Mouse (Mus musculus) liver, embryonic 14.5 days (tissue): Measurements from ENCODE around the gene Olfr692. TPM values are rescaled to one million over a fixed set of nuclear protein-coding genes. Genes with fewer than 3 reads are reported as not detected.
"Not testable (repeated sequence)": the region's sequence is repeated elsewhere in the genome, so short reads cannot be mapped to it uniquely, and the experiment has no call there.

Source experiments
- ATAC-seq: fragments of 200-750 bp; cut with Nextera tagmentation; 2 replicates; pipeline ENCODE4 v1.8.0; 2017; ENCODE audit warnings: moderate number of reproducible peaks, mild to moderate bottlenecking, moderate library complexity; ENCODE audit not compliant: insufficient read depth
- DNase-seq, 3 experiments: peaks; one replicate each; pipeline ENCODE4 v3.0.0-alpha.2; 2012 to 2013; ENCODE audit warnings: low read depth in 3 of 3, low spot score in 3 of 3
- H3K27ac ChIP-seq: fragments of 300-500 bp; sonication (generic); 2 replicates; pipeline ENCODE4 v1.5.1; 2014; ENCODE audit warnings: moderate library complexity, mild to moderate bottlenecking, control low read depth, inconsistent platforms
- H3K27me3 ChIP-seq: fragments of 300-500 bp; sonication (generic); 2 replicates; pipeline ENCODE4 v1.6.1; 2014; ENCODE audit warnings: mild to moderate bottlenecking, low read length, moderate library complexity; ENCODE audit not compliant: control insufficient read depth, insufficient read depth
- H3K36me3 ChIP-seq: fragments of 300-500 bp; sonication (generic); replicated peaks from 2 replicates; pipeline ENCODE4 v1.6.1; 2014; ENCODE audit warnings: low read depth; ENCODE audit not compliant: control insufficient read depth, insufficient read depth
- H3K4me1 ChIP-seq, 2 experiments: fragments of 200-500 bp in 1 of 2; fragments of 300-500 bp in 1 of 2; sonication (generic) in 1 of 2; replicated peaks; 2 replicates each; pipeline ENCODE4 v1.6.1; 2012 to 2014; ENCODE audit warnings: antibody characterized with exemption in 1 of 2, inconsistent platforms in 1 of 2, low read length in 1 of 2; ENCODE audit not compliant: control insufficient read depth in 2 of 2, insufficient read depth in 2 of 2
- H3K4me2 ChIP-seq: fragments of 300-500 bp; sonication (generic); 2 replicates; pipeline ENCODE4 v1.6.1; 2014; ENCODE audit warnings: low read depth, mild to moderate bottlenecking, control low read depth, moderate library complexity
- H3K4me3 ChIP-seq, 2 experiments: fragments of 200-500 bp in 1 of 2; fragments of 300-500 bp in 1 of 2; sonication (generic) in 1 of 2; 2 replicates each; pipeline ENCODE4 v1.5.1; 2012 to 2014; ENCODE audit warnings: low read depth in 2 of 2, low read length in 2 of 2, mild to moderate bottlenecking in 2 of 2, control low read depth in 1 of 2, inconsistent platforms in 1 of 2, moderate library complexity in 1 of 2; ENCODE audit not compliant: insufficient read depth in 1 of 2
- H3K9ac ChIP-seq: fragments of 300-500 bp; sonication (generic); replicated peaks from 2 replicates; pipeline ENCODE4 v1.6.1; 2014; ENCODE audit warnings: mild to moderate bottlenecking, control low read depth, moderate library complexity
- H3K9me3 ChIP-seq: fragments of 300-500 bp; sonication (generic); 2 replicates; pipeline ENCODE4 v1.6.1; 2016; ENCODE audit warnings: low read length, mixed read lengths; ENCODE audit not compliant: control insufficient read depth
- CTCF ChIP-seq: IDR thresholded peaks from 2 replicates; pipeline ENCODE4 v1.5.1; 2016; ENCODE audit warnings: antibody characterized with exemption, low read depth, control low read depth
- EP300 ChIP-seq: IDR thresholded peaks from 2 replicates; pipeline ENCODE4 v1.6.1; 2016; ENCODE audit warnings: antibody characterized with exemption, low read depth
- WGBS: fragments of 180-500 bp; shearing (Covaris S2); extraction: QIAGEN DNeasy Blood & Tissue Kit; methylation state at CpG from one replicate; pipeline ENCODE4 v1.1.7; 2014; ENCODE audit not compliant: insufficient replicate concordance; 5-methylcytosine and 5-hydroxymethylcytosine counted together
- polyA plus RNA-seq, 2 experiments: library from polyadenylated mRNA; depleted of rRNA in 1 of 2; stranded (reverse) in 1 of 2; unstranded in 1 of 2; fragments of >200 nt; fragmentation: Nextera tagmentation in 1 of 2; extraction: Ambion mirVana in 1 of 2; gene quantifications; 2 replicates each; pipeline versions ENCODE4 v1.2.1 to v1.2.3; 2012 to 2014

The Olfr692 gene
- polyA plus RNA-seq, 2 experiments = not detected

GRCm38 (mm10) chr7:105399935-105400624 is 32.0 kb downstream of the Olfr692 start, which contains the start of gene Fam160a2:
Fam160a2 (minus strand) TSS chr7:105400054.
- Histone ChIP-seq H3K4me1 (peaks cover 11% of the 10 kb centered on the region in 2 experiments), H3K4me2 (peak within 1 kb of the TSS; percentile 95), H3K36me3 (no peaks in the 10 kb centered on the region), H3K27me3 (no peaks in the 10 kb centered on the region), H3K9ac (peak within 1 kb of the TSS; percentile 88), H3K9me3 (no peaks in the 10 kb centered on the region), H3K27ac (peak within 1 kb of the TSS; percentile 86), H3K4me3 (peak within 1 kb of the TSS; percentile 83 to 91)
- WGBS = under 1% methylated on average over 55 of the region's 55 CpGs
- ATAC-seq (peak; percentile 95), DNase-seq (peak; percentile 97 to 99 (median 97))
- TF ChIP-seq CTCF = no peak
- TF ChIP-seq EP300 = no peak

DNA sequence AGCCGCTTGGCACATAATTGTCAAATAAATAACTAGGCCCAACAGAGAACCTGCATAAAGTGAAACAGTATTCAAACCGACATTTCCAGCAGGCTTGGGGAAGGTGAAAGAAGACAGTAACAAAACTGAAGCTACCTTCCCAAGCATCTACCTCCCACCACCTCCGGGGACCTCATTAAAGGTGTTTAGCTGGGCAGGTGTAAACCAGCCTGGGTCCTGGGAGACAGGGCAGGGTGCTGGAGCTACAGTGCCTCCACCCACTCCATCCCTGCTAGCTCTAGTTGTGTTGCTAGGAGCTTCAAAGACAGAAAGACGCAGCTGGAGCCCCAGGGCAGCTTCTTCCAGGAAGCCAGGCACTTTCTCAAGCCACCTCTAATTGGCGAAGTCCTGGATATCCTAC is 36.2 kb downstream of the Olfr692 start, which contains the start of gene Cnga4:
TSS of gene Cnga4 (plus strand) at position 301 of the 400 bp plus-strand sequence.
- Histone ChIP-seq H3K4me2 (no peak within 1 kb of the TSS), H3K4me1 (peaks cover 5 to 8% of the 10 kb centered on the region in 2 experiments; a peak in 3 of 4 replicates), H3K27ac (no peak within 1 kb of the TSS), H3K9me3 (no peaks in the 10 kb centered on the region), H3K27me3 (no peaks in the 10 kb centered on the region), H3K9ac (no peak within 1 kb of the TSS), H3K36me3 (no peaks in the 10 kb centered on the region), H3K4me3 (no peak within 1 kb of the TSS)
- DNase-seq = no peak
- no peak for TF ChIP-seq CTCF
- TF ChIP-seq EP300 = no peak
- 62% methylated on average over 5 of the region's 5 CpGs for WGBS
- no peak for ATAC-seq

DNA sequence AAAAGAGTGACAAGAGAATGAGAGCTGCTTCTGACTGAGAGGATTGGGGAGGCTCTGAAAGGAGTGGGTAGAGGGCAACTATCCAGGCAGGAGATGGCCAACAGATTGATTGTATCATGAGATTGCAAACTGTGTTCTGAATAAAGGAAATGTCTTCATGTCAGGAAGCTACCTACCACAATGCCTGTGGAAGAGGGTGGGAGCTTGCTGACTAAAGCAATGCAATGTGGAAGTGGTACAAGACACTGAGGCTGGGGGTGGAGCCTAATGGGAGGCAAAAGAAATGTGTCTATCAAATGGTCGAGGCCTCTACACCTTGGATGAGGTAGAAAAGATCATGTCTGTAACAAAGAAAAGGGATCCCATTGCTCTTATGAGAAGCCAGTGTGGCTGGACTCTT is 38.3 kb downstream of the Olfr692 start:
- ATAC-seq (no peak), DNase-seq (no peak)
- H3K27me3 ChIP-seq = no peaks in the 10 kb centered on the region
- H3K4me1 ChIP-seq = no peaks in the 10 kb centered on the region
- H3K27ac ChIP-seq = no peak overlapping the region
- H3K9ac ChIP-seq = no peak overlapping the region
- no peak overlapping the region for H3K4me3 ChIP-seq
- no peaks in the 10 kb centered on the region for H3K9me3 ChIP-seq
- no peak for TF ChIP-seq EP300
- no peak for TF ChIP-seq CTCF
- no peaks in the 10 kb centered on the region for H3K36me3 ChIP-seq
- H3K4me2 ChIP-seq = no peak overlapping the region
- WGBS = 47% methylated on average over 1 of the region's 1 CpGs

DNA sequence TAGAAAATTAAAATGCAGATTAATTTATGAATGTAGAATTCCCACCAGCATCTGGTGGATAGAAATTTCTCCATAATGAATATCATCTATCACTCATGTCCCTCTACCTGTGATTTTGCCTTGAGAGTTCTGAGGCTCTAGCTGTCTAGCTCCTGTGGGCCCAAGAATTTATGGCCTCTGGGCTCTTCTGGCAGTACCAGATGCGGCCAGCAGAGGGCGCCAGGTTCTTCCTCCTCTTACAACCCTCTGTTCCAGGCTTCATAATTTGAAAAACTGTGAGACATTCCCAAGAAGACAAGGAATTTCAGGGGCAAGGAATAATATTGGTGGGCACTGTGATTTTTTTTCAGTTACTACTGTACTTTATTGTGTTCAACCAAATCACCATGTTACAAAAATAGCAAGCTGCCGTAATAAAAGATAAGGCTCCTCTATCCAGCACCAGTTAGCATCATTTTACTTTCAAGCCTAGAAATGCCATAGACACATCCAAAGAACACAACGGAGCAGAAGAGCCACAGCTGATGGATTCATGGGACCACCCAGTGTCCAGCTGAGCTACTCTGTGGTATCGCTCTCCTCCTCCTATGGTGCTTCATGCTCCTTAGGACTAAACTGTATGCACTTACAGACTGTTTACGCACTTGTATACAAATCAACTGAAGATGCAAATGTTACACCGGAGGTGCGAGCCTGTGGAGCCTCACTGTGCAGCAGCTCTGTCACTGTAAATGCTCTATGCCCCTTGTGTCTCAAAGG is 44.0 kb downstream of the Olfr692 start:
- 46% methylated on average over 8 of the region's 8 CpGs for WGBS
- not testable (repeated sequence) for ATAC-seq

DNA sequence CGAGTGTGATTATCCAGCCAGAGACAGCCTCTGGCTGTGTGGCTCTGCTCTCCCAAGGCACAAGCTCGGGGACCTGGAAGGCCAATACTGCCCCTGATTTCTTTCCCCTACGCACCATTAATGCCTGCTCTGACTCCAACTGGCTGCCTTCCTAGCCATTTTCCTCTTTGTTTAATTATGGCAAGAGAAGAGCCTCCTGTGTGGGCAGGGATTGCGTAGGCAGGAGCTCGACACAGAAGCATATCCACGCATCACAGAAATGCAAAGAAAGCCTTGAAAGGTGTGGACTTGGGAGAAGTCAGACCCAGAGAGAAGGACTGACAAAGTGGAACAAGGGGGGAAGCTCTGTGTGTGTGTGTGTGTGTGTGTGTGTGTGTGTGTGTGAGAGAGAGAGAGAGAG is 46.4 kb downstream of the Olfr692 start:
- Histone ChIP-seq H3K4me1 (no peaks in the 10 kb centered on the region), H3K9me3 (no peaks in the 10 kb centered on the region), H3K36me3 (no peaks in the 10 kb centered on the region), H3K27ac (no peak overlapping the region), H3K9ac (no peak overlapping the region), H3K4me3 (no peak overlapping the region), H3K4me2 (no peak overlapping the region), H3K27me3 (no peaks in the 10 kb centered on the region)
- ATAC-seq = no peak
- no peak for DNase-seq
- WGBS = 41% methylated on average over 6 of the region's 6 CpGs
- no peak for TF ChIP-seq CTCF
- no peak for TF ChIP-seq EP300

More for the DNA sequence above, 44.0 kb downstream of the Olfr692 start:
- DNase-seq = peak; percentile 11 to 26 (median 26)
- peak; percentile 92 for TF ChIP-seq CTCF
- not testable (repeated sequence) for H3K27ac ChIP-seq, H3K4me3 ChIP-seq, H3K9ac ChIP-seq, H3K27me3 ChIP-seq, H3K9me3 ChIP-seq, H3K36me3 ChIP-seq, H3K4me1 ChIP-seq, H3K4me2 ChIP-seq
